Mouse (Mus musculus): ENCODE measurements around the gene Ttyh3. TPM values are rescaled to one million over a fixed set of nuclear protein-coding genes. Genes with fewer than 3 reads are reported as not detected.

The Ttyh3 gene
- polyA plus RNA-seq, 1 experiment: 280 TPM

GRCm38 (mm10) chr5:140672115-140672514, 23.3 kb upstream of the Ttyh3 start:
- no peak for DNase-seq (ENCODE audit: low read depth)
- no peak for TF ChIP-seq POLR2A (IDR thresholded peaks at IDR 0.05; ENCODE audit: borderline replicate concordance, extremely low read depth, insufficient read depth, insufficient read length, poor library complexity, severe bottlenecking)
- TF ChIP-seq CTCF (IDR thresholded peaks at IDR 0.05; ENCODE audit: borderline replicate concordance, extremely low read depth, insufficient read depth, insufficient read length): no peak

GRCm38 (mm10) chr5:140663621-140664180, 14.9 kb upstream of the Ttyh3 start:
- TF ChIP-seq CTCF (IDR thresholded peaks at IDR 0.05; ENCODE audit: borderline replicate concordance, extremely low read depth, insufficient read depth, insufficient read length) (peak; percentile 79), POLR2A (IDR thresholded peaks at IDR 0.05; ENCODE audit: borderline replicate concordance, extremely low read depth, insufficient read depth, insufficient read length, poor library complexity, severe bottlenecking) (no peak)
- peak; percentile 83 for DNase-seq (ENCODE audit: low read depth)

GRCm38 (mm10) chr5:140662741-140663592, 14.1 kb upstream of the Ttyh3 start:
- no peak for TF ChIP-seq CTCF (IDR thresholded peaks at IDR 0.05; ENCODE audit: borderline replicate concordance, extremely low read depth, insufficient read depth, insufficient read length)
- TF ChIP-seq POLR2A (IDR thresholded peaks at IDR 0.05; ENCODE audit: borderline replicate concordance, extremely low read depth, insufficient read depth, insufficient read length, poor library complexity, severe bottlenecking): no peak
- DNase-seq (ENCODE audit: low read depth): no peak

- DNase-seq (ENCODE audit: low read depth): no peak
- TF ChIP-seq CTCF (IDR thresholded peaks at IDR 0.05; ENCODE audit: borderline replicate concordance, extremely low read depth, insufficient read depth, insufficient read length) (no peak), POLR2A (IDR thresholded peaks at IDR 0.05; ENCODE audit: borderline replicate concordance, extremely low read depth, insufficient read depth, insufficient read length, poor library complexity, severe bottlenecking) (no peak)
Measured at GRCm38 (mm10) chr5:140661875-140662643, 13.2 kb upstream of the Ttyh3 start.

- TF ChIP-seq POLR2A (IDR thresholded peaks at IDR 0.05; ENCODE audit: borderline replicate concordance, extremely low read depth, insufficient read depth, insufficient read length, poor library complexity, severe bottlenecking): no peak
- no peak for TF ChIP-seq CTCF (IDR thresholded peaks at IDR 0.05; ENCODE audit: borderline replicate concordance, extremely low read depth, insufficient read depth, insufficient read length)
- DNase-seq (ENCODE audit: low read depth): no peak
Measured at GRCm38 (mm10) chr5:140661427-140661826, 12.6 kb upstream of the Ttyh3 start.

- TF ChIP-seq POLR2A (IDR thresholded peaks at IDR 0.05; ENCODE audit: borderline replicate concordance, extremely low read depth, insufficient read depth, insufficient read length, poor library complexity, severe bottlenecking): no peak
- TF ChIP-seq CTCF (IDR thresholded peaks at IDR 0.05; ENCODE audit: borderline replicate concordance, extremely low read depth, insufficient read depth, insufficient read length): no peak
- DNase-seq (ENCODE audit: low read depth): peak; percentile 91
Measured at GRCm38 (mm10) chr5:140660398-140660797, 11.6 kb upstream of the Ttyh3 start.

- TF ChIP-seq POLR2A (IDR thresholded peaks at IDR 0.05; ENCODE audit: borderline replicate concordance, extremely low read depth, insufficient read depth, insufficient read length, poor library complexity, severe bottlenecking) (no peak), CTCF (IDR thresholded peaks at IDR 0.05; ENCODE audit: borderline replicate concordance, extremely low read depth, insufficient read depth, insufficient read length) (no peak)
- DNase-seq (ENCODE audit: low read depth): peak; percentile 98
Measured at GRCm38 (mm10) chr5:140659607-140660272, 10.9 kb upstream of the Ttyh3 start.

- no peak for TF ChIP-seq CTCF (IDR thresholded peaks at IDR 0.05; ENCODE audit: borderline replicate concordance, extremely low read depth, insufficient read depth, insufficient read length)
- TF ChIP-seq POLR2A (IDR thresholded peaks at IDR 0.05; ENCODE audit: borderline replicate concordance, extremely low read depth, insufficient read depth, insufficient read length, poor library complexity, severe bottlenecking): no peak
- no peak for DNase-seq (ENCODE audit: low read depth)
Measured at GRCm38 (mm10) chr5:140654096-140654845, 5.4 kb upstream of the Ttyh3 start.

- TF ChIP-seq POLR2A (IDR thresholded peaks at IDR 0.05; ENCODE audit: borderline replicate concordance, extremely low read depth, insufficient read depth, insufficient read length, poor library complexity, severe bottlenecking) (no peak), CTCF (IDR thresholded peaks at IDR 0.05; ENCODE audit: borderline replicate concordance, extremely low read depth, insufficient read depth, insufficient read length) (no peak)
- no peak for DNase-seq (ENCODE audit: low read depth)
Measured at GRCm38 (mm10) chr5:140652587-140652986, 3.8 kb upstream of the Ttyh3 start.

- DNase-seq (ENCODE audit: low read depth): no peak
Measured at GRCm38 (mm10) chr5:140651231-140651630, 2.4 kb upstream of the Ttyh3 start.

More at GRCm38 (mm10) chr5:140651231-140651630, 2.4 kb upstream of the Ttyh3 start:
- TF ChIP-seq CTCF (IDR thresholded peaks at IDR 0.05; ENCODE audit: borderline replicate concordance, extremely low read depth, insufficient read depth, insufficient read length): no peak
- TF ChIP-seq POLR2A (IDR thresholded peaks at IDR 0.05; ENCODE audit: borderline replicate concordance, extremely low read depth, insufficient read depth, insufficient read length, poor library complexity, severe bottlenecking): no peak

Data from brain, embryonic 14.5 days (tissue).